Mouse (Mus musculus) kidney, adult 10 weeks (tissue): ENCODE measurements around the gene Anapc1. TPM values are rescaled to one million over a fixed set of nuclear protein-coding genes. Genes with fewer than 3 reads are reported as not detected.

ENCODE experiments used
- polyA plus RNA-seq: library from polyadenylated mRNA; stranded (reverse); fragments of 350-450 nt; fragmentation: Illumina TruSeq; extraction: RNeasy Lipid Tissue Mini Kit (QIAGEN cat#74804); gene quantifications from one replicate; pipeline ENCODE4 v1.2.3, GENCODE M21; 2014; ENCODE audit warnings: low read depth, low replicate concordance

The Anapc1 gene
- 52.5 TPM for polyA plus RNA-seq

GRCm38 (mm10) chr2:128686921-128687557 is at the start of gene Anapc1:
Gene Anapc1, minus strand, starts transcription at chr2:128687391.

GRCm38 (mm10) chr2:128698693-128699181 is 11.5 kb upstream of the Anapc1 start, which contains the start of gene Mertk:
Gene Mertk, plus strand, starts transcription at chr2:128698956.

GRCm38 (mm10) chr2:128590909-128591308 is 96.3 kb downstream of the Anapc1 start, which contains the start of gene Spdye4c:
Gene Spdye4c, plus strand, starts transcription at chr2:128591209.

Other genes with a start within 250 kb of the Anapc1 start
- gene Spdye4c, start 96.2 kb downstream of the Anapc1 start, polyA plus RNA-seq: not detected
- 50.8 TPM for gene Mertk, start 11.6 kb upstream of the Anapc1 start, polyA plus RNA-seq
- gene Tmem87b, start 130.7 kb upstream of the Anapc1 start, polyA plus RNA-seq: 57.5 TPM
- gene Fbln7, start 175.6 kb upstream of the Anapc1 start, polyA plus RNA-seq: 7.0 TPM